Mouse (Mus musculus): ENCODE measurements around the gene Hbb-bt.

GRCm38 (mm10) chr7:103860855-103861254 lies 47.1 kb upstream of the Hbb-bt start:
- TF ChIP-seq CTCF (IDR thresholded peaks at IDR 0.05; ENCODE audit: extremely low read depth, insufficient read depth, low read length): no peak
- no peak for TF ChIP-seq POLR2A (IDR thresholded peaks at IDR 0.05; ENCODE audit: extremely low read depth, insufficient read depth, low read length)
